Mouse (Mus musculus) myocyte (in vitro differentiated cells): Measurements from ENCODE around the gene BC025920. TPM values are rescaled to one million over a fixed set of nuclear protein-coding genes. Genes with fewer than 3 reads are reported as not detected.

Source experiments
- H3K27me3 ChIP-seq: one replicate; pipeline ENCODE4 v1.6.1; 2011; ENCODE audit not compliant: control insufficient read depth, insufficient read depth, insufficient read length
- H3K36me3 ChIP-seq: one replicate; pipeline ENCODE4 v1.6.1; 2011; ENCODE audit not compliant: control insufficient read depth, insufficient read depth
- H3K4me2 ChIP-seq: one replicate; pipeline ENCODE4 v1.6.1; 2011; ENCODE audit warnings: low read depth, control low read depth
- H3K4me3 ChIP-seq: one replicate; pipeline ENCODE4 v1.5.1; 2011; ENCODE audit warnings: mild to moderate bottlenecking, control low read depth, moderate library complexity
- H3K79me2 ChIP-seq: one replicate; pipeline ENCODE4 v1.6.1; 2011; ENCODE audit not compliant: control insufficient read depth, insufficient read depth
- H3ac ChIP-seq: one replicate; pipeline ENCODE4 v1.6.1; 2011; ENCODE audit not compliant: control insufficient read depth, insufficient read length
- CEBPB ChIP-seq: IDR thresholded peaks from 2 replicates; pipeline ENCODE4 v1.6.1; 2011; ENCODE audit warnings: mild to moderate bottlenecking, moderate library complexity; ENCODE audit not compliant: poor library complexity, insufficient read depth, severe bottlenecking
- E2F4 ChIP-seq: IDR thresholded peaks from one replicate; pipeline ENCODE4 v1.6.1; 2011; ENCODE audit warnings: mild to moderate bottlenecking, control low read depth, moderate library complexity; ENCODE audit not compliant: insufficient read depth
- MAX ChIP-seq: IDR thresholded peaks from one replicate; pipeline ENCODE4 v1.6.1; 2011; ENCODE audit warnings: low read depth, mild to moderate bottlenecking, control low read depth
- MYOD1 ChIP-seq, 3 experiments: IDR thresholded peaks; one replicate each; pipeline ENCODE4 v1.6.1; 2011; ENCODE audit warnings: control low read depth in 2 of 3, low read depth in 2 of 3, mild to moderate bottlenecking in 2 of 3, moderate library complexity in 1 of 3; ENCODE audit not compliant: insufficient read length in 2 of 3, control insufficient read depth in 1 of 3
- MYOG ChIP-seq, 3 experiments: IDR thresholded peaks; one replicate each; pipeline ENCODE4 v1.6.1; 2011; ENCODE audit warnings: control low read depth in 2 of 3, low read depth in 2 of 3, mild to moderate bottlenecking in 2 of 3; ENCODE audit not compliant: insufficient read length in 2 of 3, control insufficient read depth in 1 of 3, insufficient read depth in 1 of 3
- POLR2A ChIP-seq: IDR thresholded peaks from one replicate; pipeline ENCODE4 v1.6.1; 2011; ENCODE audit warnings: low read depth, mild to moderate bottlenecking, control low read depth, moderate library complexity; ENCODE audit not compliant: insufficient read length
- POLR2AphosphoS2 ChIP-seq: IDR thresholded peaks from one replicate; pipeline ENCODE4 v1.6.1; 2011; ENCODE audit warnings: low read depth, control low read depth; ENCODE audit not compliant: insufficient read length
- REST ChIP-seq: IDR thresholded peaks from one replicate; pipeline ENCODE4 v1.6.1; 2011; ENCODE audit warnings: mild to moderate bottlenecking, control low read depth, moderate library complexity; ENCODE audit not compliant: insufficient read depth, insufficient read length
- SRF ChIP-seq: IDR thresholded peaks from one replicate; pipeline ENCODE4 v1.6.1; 2011; ENCODE audit warnings: low read depth; ENCODE audit not compliant: control insufficient read depth, insufficient read length
- TCF12 ChIP-seq: IDR thresholded peaks from one replicate; pipeline ENCODE4 v1.6.1; 2011; ENCODE audit warnings: mild to moderate bottlenecking, control low read depth; ENCODE audit not compliant: poor library complexity, insufficient read depth, severe bottlenecking
- TCF3 ChIP-seq: IDR thresholded peaks from one replicate; pipeline ENCODE4 v1.6.1; 2011; ENCODE audit warnings: low read depth, control low read depth; ENCODE audit not compliant: insufficient read length
- USF1 ChIP-seq: IDR thresholded peaks from one replicate; pipeline ENCODE4 v1.6.1; 2011; ENCODE audit warnings: low read depth, mild to moderate bottlenecking, control low read depth, moderate library complexity
- polyA plus RNA-seq: library from polyadenylated mRNA; unstranded; fragments of >200 nt; fragmentation: generic; extraction: Trizol; gene quantifications from one replicate; pipeline ENCODE4 v1.2.1, GENCODE M21; 2012; ENCODE audit warnings: missing spikeins

BC025920 gene
- polyA plus RNA-seq, 1 experiment: 0.78 TPM

GRCm38 (mm10) chr10:81564734-81565133 lies 41.3 kb upstream of the BC025920 start:
- TF ChIP-seq MYOD1 (IDR thresholded peaks at IDR 0.05; ENCODE audit: control insufficient read depth in 1 of 3, insufficient read length in 2 of 3, low read depth in 2 of 3) (no peak), MYOG (IDR thresholded peaks at IDR 0.05; ENCODE audit: control insufficient read depth in 1 of 3, insufficient read depth in 1 of 3, insufficient read length in 2 of 3, low read depth in 2 of 3) (no peak), E2F4 (no peak), TCF12 (no peak), USF1 (no peak), POLR2A (no peak), TCF3 (no peak), REST (no peak), POLR2AphosphoS2 (no peak), MAX (no peak), SRF (no peak), CEBPB (no peak)
- Histone ChIP-seq H3K4me3 (no peak overlapping the region), H3K79me2 (peaks cover 20% of the 10 kb centered on the region), H3K4me2 (no peak overlapping the region), H3ac (no peak overlapping the region), H3K36me3 (peaks cover 3% of the 10 kb centered on the region), H3K27me3 (no peaks in the 10 kb centered on the region)

- no peak for TF ChIP-seq SRF
- TF ChIP-seq REST: no peak
- no peak for TF ChIP-seq CEBPB
- TF ChIP-seq TCF3: no peak
- TF ChIP-seq USF1: no peak
- TF ChIP-seq MAX: no peak
- no peak for TF ChIP-seq MYOG (IDR thresholded peaks at IDR 0.05; ENCODE audit: control insufficient read depth in 1 of 3, insufficient read depth in 1 of 3, insufficient read length in 2 of 3, low read depth in 2 of 3)
- TF ChIP-seq MYOD1 (IDR thresholded peaks at IDR 0.05; ENCODE audit: control insufficient read depth in 1 of 3, insufficient read length in 2 of 3, low read depth in 2 of 3): no peak
- no peak for TF ChIP-seq POLR2AphosphoS2
- no peak for TF ChIP-seq TCF12
- TF ChIP-seq POLR2A: no peak
- no peak for TF ChIP-seq E2F4
- Histone ChIP-seq H3K36me3 (peaks cover 3% of the 10 kb centered on the region), H3K4me2 (no peak overlapping the region), H3K79me2 (peaks cover 13% of the 10 kb centered on the region), H3ac (no peak overlapping the region), H3K27me3 (no peaks in the 10 kb centered on the region), H3K4me3 (no peak overlapping the region)
Measured at GRCm38 (mm10) chr10:81565257-81566228, 40.5 kb upstream of the BC025920 start.

- H3K27me3 ChIP-seq: no peaks in the 10 kb centered on the region
- H3K4me2 ChIP-seq: no peak overlapping the region
- H3ac ChIP-seq: no peak overlapping the region
- H3K79me2 ChIP-seq: no peaks in the 10 kb centered on the region
- TF ChIP-seq POLR2AphosphoS2 (no peak), MYOG (IDR thresholded peaks at IDR 0.05; ENCODE audit: control insufficient read depth in 1 of 3, insufficient read depth in 1 of 3, insufficient read length in 2 of 3, low read depth in 2 of 3) (no peak), POLR2A (no peak), CEBPB (no peak), SRF (no peak), E2F4 (no peak), TCF3 (no peak), USF1 (no peak), TCF12 (no peak), REST (no peak), MYOD1 (IDR thresholded peaks at IDR 0.05; ENCODE audit: control insufficient read depth in 1 of 3, insufficient read length in 2 of 3, low read depth in 2 of 3) (no peak), MAX (no peak)
- no peak overlapping the region for H3K4me3 ChIP-seq
- H3K36me3 ChIP-seq: peaks cover 3% of the 10 kb centered on the region
Measured at GRCm38 (mm10) chr10:81568381-81569191, 37.5 kb upstream of the BC025920 start.

- no peak overlapping the region for H3K4me2 ChIP-seq
- no peak for TF ChIP-seq TCF3
- no peak for TF ChIP-seq POLR2A
- no peak for TF ChIP-seq MYOG (IDR thresholded peaks at IDR 0.05; ENCODE audit: control insufficient read depth in 1 of 3, insufficient read depth in 1 of 3, insufficient read length in 2 of 3, low read depth in 2 of 3)
- TF ChIP-seq USF1: no peak
- no peak for TF ChIP-seq SRF
- TF ChIP-seq E2F4: no peak
- TF ChIP-seq MYOD1 (IDR thresholded peaks at IDR 0.05; ENCODE audit: control insufficient read depth in 1 of 3, insufficient read length in 2 of 3, low read depth in 2 of 3): no peak
- no peak for TF ChIP-seq TCF12
- TF ChIP-seq CEBPB: no peak
- TF ChIP-seq POLR2AphosphoS2: no peak
- no peak for TF ChIP-seq MAX
- no peak for TF ChIP-seq REST
Measured at GRCm38 (mm10) chr10:81569507-81570237, 36.4 kb upstream of the BC025920 start.

More at GRCm38 (mm10) chr10:81569507-81570237, 36.4 kb upstream of the BC025920 start:
- Histone ChIP-seq H3K36me3 (peaks cover 3% of the 10 kb centered on the region), H3ac (no peak overlapping the region), H3K79me2 (no peaks in the 10 kb centered on the region), H3K27me3 (no peaks in the 10 kb centered on the region), H3K4me3 (no peak overlapping the region)
